Mouse (Mus musculus) forebrain, embryonic 13.5 days (tissue): ENCODE data around the gene Cadps2. TPM values are rescaled to one million over a fixed set of nuclear protein-coding genes. Genes with fewer than 3 reads are reported as not detected.

ENCODE experiments used
- ATAC-seq: fragments of 200-750 bp; cut with Nextera tagmentation; 2 replicates; pipeline ENCODE4 v1.8.0; 2017
- H3K27ac ChIP-seq: fragments of 300-500 bp; sonication (generic); 2 replicates; pipeline ENCODE4 v1.5.1; 2015; ENCODE audit warnings: inconsistent platforms, mild to moderate bottlenecking, moderate library complexity
- H3K27me3 ChIP-seq: fragments of 300-500 bp; sonication (generic); 2 replicates; pipeline ENCODE4 v1.6.1; 2015; ENCODE audit warnings: mild to moderate bottlenecking, inconsistent platforms
- H3K36me3 ChIP-seq: fragments of 300-500 bp; sonication (generic); 2 replicates; pipeline ENCODE4 v1.6.1; 2015; ENCODE audit warnings: mild to moderate bottlenecking, inconsistent platforms; ENCODE audit not compliant: poor library complexity, severe bottlenecking
- H3K4me1 ChIP-seq: fragments of 300-500 bp; sonication (generic); 2 replicates; pipeline ENCODE4 v1.6.1; 2015; ENCODE audit warnings: inconsistent platforms
- H3K4me2 ChIP-seq: fragments of 300-500 bp; sonication (generic); 2 replicates; pipeline ENCODE4 v1.6.1; 2015; ENCODE audit warnings: inconsistent platforms, mild to moderate bottlenecking, moderate library complexity
- H3K4me3 ChIP-seq: fragments of 300-500 bp; sonication (generic); 2 replicates; pipeline ENCODE4 v1.5.1; 2015; ENCODE audit warnings: mild to moderate bottlenecking, inconsistent platforms
- H3K9ac ChIP-seq: fragments of 300-500 bp; sonication (generic); 2 replicates; pipeline ENCODE4 v1.6.1; 2015; ENCODE audit warnings: mild to moderate bottlenecking, inconsistent platforms
- H3K9me3 ChIP-seq: fragments of 300-500 bp; sonication (generic); replicated peaks from 2 replicates; pipeline ENCODE4 v1.6.1; 2016; ENCODE audit warnings: inconsistent platforms
- WGBS: fragments of 180-500 bp; shearing (Covaris S2); methylation state at CpG from one replicate; pipeline ENCODE4 v1.1.7; 2015; 5-methylcytosine and 5-hydroxymethylcytosine counted together
- polyA plus RNA-seq: library from polyadenylated mRNA; unstranded; fragments of >200 nt; fragmentation: Nextera tagmentation; extraction: Ambion mirVana; gene quantifications from 2 replicates; pipeline ENCODE4 v1.2.1, GENCODE M21; 2015

Gene Cadps2
- polyA plus RNA-seq, 1 experiment from 2014 or later = 3.2 TPM

- no peak overlapping the region for H3K9ac ChIP-seq
- peaks cover 10% of the 10 kb centered on the region; the same call in 1 of the 2 replicates for H3K27me3 ChIP-seq
- no peak overlapping the region for H3K4me3 ChIP-seq
- H3K4me2 ChIP-seq = no peak overlapping the region
- peak; percentile 70 for ATAC-seq
- H3K27ac ChIP-seq = no peak overlapping the region
- H3K4me1 ChIP-seq = peaks cover 19% of the 10 kb centered on the region
- H3K36me3 ChIP-seq = no peaks in the 10 kb centered on the region
- no peaks in the 10 kb centered on the region for H3K9me3 ChIP-seq
- WGBS = 3% methylated on average over 5 of the region's 5 CpGs
Measured at GRCm38 (mm10) chr6:23314291-23314690, 524.9 kb downstream of the Cadps2 start.

GRCm38 (mm10) chr6:23306046-23306445 is 533.2 kb downstream of the Cadps2 start:
- Histone ChIP-seq H3K9ac (no peak overlapping the region), H3K4me2 (no peak overlapping the region), H3K27ac (no peak overlapping the region), H3K36me3 (no peaks in the 10 kb centered on the region), H3K4me1 (peaks cover 7% of the 10 kb centered on the region; the same call in 1 of the 2 replicates), H3K9me3 (no peaks in the 10 kb centered on the region), H3K4me3 (no peak overlapping the region), H3K27me3 (peaks cover 28% of the 10 kb centered on the region)
- 71% methylated on average over 6 of the region's 6 CpGs for WGBS
- ATAC-seq = peak; percentile 57; the same call in 1 of the 2 replicates

- 82% methylated on average over 2 of the region's 2 CpGs for WGBS
- Histone ChIP-seq H3K27ac (no peak overlapping the region), H3K4me1 (no peaks in the 10 kb centered on the region), H3K27me3 (peaks cover 15% of the 10 kb centered on the region; the same call in 1 of the 2 replicates), H3K9ac (no peak overlapping the region), H3K4me2 (no peak overlapping the region), H3K9me3 (no peaks in the 10 kb centered on the region), H3K4me3 (no peak overlapping the region), H3K36me3 (no peaks in the 10 kb centered on the region)
- no peak for ATAC-seq
Measured at GRCm38 (mm10) chr6:23298596-23298995, 540.6 kb downstream of the Cadps2 start.

- no peak overlapping the region for H3K9ac ChIP-seq
- WGBS = 83% methylated on average over 4 of the region's 4 CpGs
- peak; percentile 50; the same call in 1 of the 2 replicates for ATAC-seq
- H3K27me3 ChIP-seq = peaks cover 29% of the 10 kb centered on the region
- no peaks in the 10 kb centered on the region for H3K9me3 ChIP-seq
- no peaks in the 10 kb centered on the region for H3K36me3 ChIP-seq
- no peaks in the 10 kb centered on the region for H3K4me1 ChIP-seq
- H3K27ac ChIP-seq = no peak overlapping the region
- no peak overlapping the region for H3K4me3 ChIP-seq
- no peak overlapping the region for H3K4me2 ChIP-seq
Measured at GRCm38 (mm10) chr6:23294685-23295084, 544.5 kb downstream of the Cadps2 start.

GRCm38 (mm10) chr6:23288752-23289151 is 550.5 kb downstream of the Cadps2 start:
- Histone ChIP-seq H3K27me3 (peaks cover 40% of the 10 kb centered on the region), H3K4me1 (no peaks in the 10 kb centered on the region), H3K4me2 (no peak overlapping the region), H3K36me3 (no peaks in the 10 kb centered on the region), H3K4me3 (no peak overlapping the region), H3K27ac (no peak overlapping the region), H3K9me3 (no peaks in the 10 kb centered on the region), H3K9ac (no peak overlapping the region)
- ATAC-seq = no peak
- WGBS = 93% methylated on average over 4 of the region's 4 CpGs

- Histone ChIP-seq H3K36me3 (no peaks in the 10 kb centered on the region), H3K4me1 (peaks cover 21% of the 10 kb centered on the region), H3K4me3 (no peak overlapping the region), H3K9ac (no peak overlapping the region), H3K27me3 (peaks cover 47% of the 10 kb centered on the region), H3K27ac (peak overlapping the region; percentile 51), H3K4me2 (peak overlapping the region; percentile 41), H3K9me3 (peaks cover 5% of the 10 kb centered on the region; the same call in 1 of the 2 replicates)
- 9% methylated on average over 9 of the region's 9 CpGs for WGBS
- peak; percentile 44 for ATAC-seq
Measured at GRCm38 (mm10) chr6:23281514-23281820, 557.8 kb downstream of the Cadps2 start.

- Histone ChIP-seq H3K4me2 (peak overlapping the region; percentile 41), H3K36me3 (no peaks in the 10 kb centered on the region), H3K27ac (peak overlapping the region; percentile 51), H3K4me3 (no peak overlapping the region), H3K9ac (no peak overlapping the region), H3K4me1 (peaks cover 21% of the 10 kb centered on the region), H3K27me3 (peaks cover 46% of the 10 kb centered on the region), H3K9me3 (peaks cover 5% of the 10 kb centered on the region; the same call in 1 of the 2 replicates)
- ATAC-seq = peak; percentile 94
- 1% methylated on average over 15 of the region's 15 CpGs for WGBS
Measured at GRCm38 (mm10) chr6:23280811-23281513, 558.3 kb downstream of the Cadps2 start.

GRCm38 (mm10) chr6:23273483-23273882 is 565.7 kb downstream of the Cadps2 start:
- WGBS = 11% methylated on average over 4 of the region's 4 CpGs
- Histone ChIP-seq H3K9me3 (no peaks in the 10 kb centered on the region), H3K36me3 (no peaks in the 10 kb centered on the region), H3K9ac (no peak overlapping the region), H3K4me2 (peak overlapping the region; percentile 43), H3K27me3 (peaks cover 47% of the 10 kb centered on the region), H3K27ac (no peak overlapping the region), H3K4me1 (peaks cover 15% of the 10 kb centered on the region), H3K4me3 (no peak overlapping the region)
- ATAC-seq = peak; percentile 25; the same call in 1 of the 2 replicates

- H3K9me3 ChIP-seq = no peaks in the 10 kb centered on the region
- peak; percentile 89 for ATAC-seq
- no peaks in the 10 kb centered on the region for H3K36me3 ChIP-seq
- 2% methylated on average over 11 of the region's 11 CpGs for WGBS
- no peak overlapping the region for H3K4me3 ChIP-seq
- peak overlapping the region; percentile 11; the same call in 1 of the 2 replicates for H3K27ac ChIP-seq
- no peak overlapping the region for H3K9ac ChIP-seq
- peak overlapping the region; percentile 43 for H3K4me2 ChIP-seq
- H3K27me3 ChIP-seq = peaks cover 46% of the 10 kb centered on the region
- peaks cover 15% of the 10 kb centered on the region for H3K4me1 ChIP-seq
Measured at GRCm38 (mm10) chr6:23272979-23273378, 566.2 kb downstream of the Cadps2 start.

GRCm38 (mm10) chr6:23272542-23272941 is 566.7 kb downstream of the Cadps2 start:
- Histone ChIP-seq H3K36me3 (no peaks in the 10 kb centered on the region), H3K27me3 (peaks cover 47% of the 10 kb centered on the region), H3K27ac (peak overlapping the region; percentile 11; the same call in 1 of the 2 replicates), H3K4me2 (peak overlapping the region; percentile 43), H3K4me3 (no peak overlapping the region), H3K9ac (no peak overlapping the region), H3K4me1 (peaks cover 15% of the 10 kb centered on the region), H3K9me3 (no peaks in the 10 kb centered on the region)
- 0 out of 2 replicates have a peak, but pooled peaks have one; percentile 3 for ATAC-seq
- 13% methylated on average over 7 of the region's 7 CpGs for WGBS

- peak overlapping the region; percentile 49 for H3K4me2 ChIP-seq
- 3% methylated on average over 9 of the region's 9 CpGs for WGBS
- H3K9me3 ChIP-seq = no peaks in the 10 kb centered on the region
- ATAC-seq = 0 out of 2 replicates have a peak, but pooled peaks have one; percentile 13
- H3K27me3 ChIP-seq = peaks cover 87% of the 10 kb centered on the region
- H3K27ac ChIP-seq = no peak overlapping the region
- peaks cover 10% of the 10 kb centered on the region for H3K4me1 ChIP-seq
- no peaks in the 10 kb centered on the region for H3K36me3 ChIP-seq
- H3K9ac ChIP-seq = peak overlapping the region; percentile 14; the same call in 1 of the 2 replicates
- peak overlapping the region; percentile 19; the same call in 1 of the 2 replicates for H3K4me3 ChIP-seq
Measured at GRCm38 (mm10) chr6:23260738-23261050, 578.5 kb downstream of the Cadps2 start.

GRCm38 (mm10) chr6:23260016-23260737 is 579.0 kb downstream of the Cadps2 start:
- ATAC-seq = 0 out of 2 replicates have a peak, but pooled peaks have one; percentile 27
- peaks cover 10% of the 10 kb centered on the region for H3K4me1 ChIP-seq
- WGBS = 2% methylated on average over 28 of the region's 36 CpGs
- H3K9me3 ChIP-seq = no peaks in the 10 kb centered on the region
- H3K36me3 ChIP-seq = no peaks in the 10 kb centered on the region
- peak overlapping the region; percentile 14; the same call in 1 of the 2 replicates for H3K9ac ChIP-seq
- peaks cover 88% of the 10 kb centered on the region for H3K27me3 ChIP-seq
- H3K4me3 ChIP-seq = peak overlapping the region; percentile 19
- no peak overlapping the region for H3K27ac ChIP-seq
- H3K4me2 ChIP-seq = peak overlapping the region; percentile 49
